In genomic region chr8:116756174-116756573, GRCm38 (mm10) we compare ENCODE assay signal across 13 mouse cellular contexts. TPM values are rescaled to one million over a fixed set of nuclear protein-coding genes. Genes with fewer than 3 reads are reported as not detected.
DNase-seq lines count a peak whose midpoint lies in the region; ATAC-seq and TF ChIP-seq lines count a peak whose summit lies in the region.
"Had no signal": no experiment of that assay in that cellular context is flagged by ENCODE, and none has a peak within 500 bp of the region (broad histone marks: within the 10 kb centered on the region; RNA-seq: fewer than 3 reads in every experiment).

No protein-coding gene starts in this region.

- no peak overlapping the region for H3K9ac ChIP-seq in CH12.LX (ENCODE audit: insufficient read depth, low read depth)
- H3K9ac ChIP-seq: embryonic facial prominence, embryonic 12.5 days; forebrain, embryonic 13.5 days; forebrain, embryonic 15.5 days; forebrain, postnatal 0 days had no signal

- no peak overlapping the region for H3K4me3 ChIP-seq in CH12.LX (replicated peaks in 1 of 3; ENCODE audit: low read depth in 2 of 3, low read length in 2 of 3, poor library complexity in 1 of 3)
- H3K4me3 ChIP-seq: embryonic facial prominence, embryonic 10.5 days; embryonic facial prominence, embryonic 12.5 days; forebrain, embryonic 13.5 days; forebrain, embryonic 15.5 days had no signal

- no peak for TF ChIP-seq RAD21 in CH12.LX (IDR thresholded peaks at IDR 0.05; ENCODE audit: low read depth, low read length)

- H3K36me3 ChIP-seq in CH12.LX (replicated peaks in 1 of 2; ENCODE audit: control insufficient read depth in 1 of 2, insufficient read depth in 1 of 2, low read length in 1 of 2) = no peaks in the 10 kb centered on the region
- H3K36me3 ChIP-seq: embryonic facial prominence, embryonic 10.5 days; embryonic facial prominence, embryonic 12.5 days; forebrain, embryonic 15.5 days had no signal

- no peaks in the 10 kb centered on the region for H3K27me3 ChIP-seq in CH12.LX (replicated peaks)
- H3K27me3 ChIP-seq: embryonic facial prominence, embryonic 12.5 days; forebrain, embryonic 13.5 days; forebrain, embryonic 15.5 days had no signal

- no peak for TF ChIP-seq EP300 in CH12.LX (IDR thresholded peaks at IDR 0.05; ENCODE audit: low read length)

- no peak overlapping the region for H3K4me2 ChIP-seq in CH12.LX (ENCODE audit: insufficient read depth, low read depth, poor library complexity, severe bottlenecking)
- H3K4me2 ChIP-seq: embryonic facial prominence, embryonic 12.5 days; forebrain, embryonic 13.5 days; forebrain, embryonic 15.5 days had no signal

- in situ Hi-C loops in CH12.LX (cut with MboI; ENCODE audit: low pct_ligation_motif_present, low pct_unique_long_range_greater_than_20kb, low sequenced_read_pairs) = loop anchor here (10.0 kb wide), 1 partner anchor 271 kb away; no protein-coding TSS in a partner anchor

- no peaks in the 10 kb centered on the region for H3K79me2 ChIP-seq in CH12.LX (replicated peaks; ENCODE audit: control insufficient read depth, extremely low read depth, insufficient read depth, poor library complexity, severe bottlenecking)

- H3K27ac ChIP-seq in CH12.LX (ENCODE audit: insufficient read depth, low read depth) = no peak overlapping the region
- H3K27ac ChIP-seq: embryonic facial prominence, embryonic 10.5 days; embryonic facial prominence, embryonic 12.5 days; forebrain, embryonic 13.5 days; forebrain, embryonic 15.5 days had no signal

- dilution Hi-C loops in CH12.LX (cut with MboI; ENCODE audit: extremely low pct_ligation_motif_present, extremely low pct_unique_long_range_greater_than_20kb, low sequenced_read_pairs) = no loop called here

- H3K4me1 ChIP-seq in CH12.LX (ENCODE audit: control insufficient read depth in 1 of 2, insufficient read depth in 2 of 2) = no peaks in the 10 kb centered on the region
- H3K4me1 ChIP-seq: embryonic facial prominence, embryonic 10.5 days; embryonic facial prominence, embryonic 12.5 days; forebrain, embryonic 13.5 days; forebrain, embryonic 15.5 days had no signal

- TF ChIP-seq POLR2A in CH12.LX (IDR thresholded peaks at IDR 0.05; ENCODE audit: low read depth, low read length) = no peak

- H3K9me3 ChIP-seq in CH12.LX (replicated peaks; ENCODE audit: low read length) = no peaks in the 10 kb centered on the region
- H3K9me3 ChIP-seq: embryonic facial prominence, embryonic 10.5 days; embryonic facial prominence, embryonic 12.5 days; forebrain, embryonic 13.5 days; forebrain, embryonic 15.5 days had no signal

- ATAC-seq in cerebellum, adult (ENCODE audit: insufficient number of reproducible peaks, low FRiP score, low TSS enrichment) = no peak
- ATAC-seq: forebrain, embryonic 13.5 days; forebrain, embryonic 15.5 days; forebrain, postnatal 0 days; Patski had no signal

- TF ChIP-seq CTCF in CH12.LX (conservative IDR thresholded peaks at IDR 0.05 in 1 of 2, IDR thresholded peaks at IDR 0.05 in 1 of 2; ENCODE audit: low read depth in 2 of 2, low read length in 2 of 2) = no peak

- peak; percentile 9 for DNase-seq in cerebellum, adult 11-12 months
- no peak for DNase-seq in cerebellum, adult 18-20 months
- DNase-seq in cerebellum, adult 9-11 months = peak; percentile 14
- no peak for DNase-seq in CH12.LX (ENCODE audit: extremely low read depth)
- no peak for DNase-seq in gastrocnemius, postnatal 10 days
- DNase-seq: adrenal gland, adult 8-10 months had no signal

TF ChIP-seq in CH12.LX, 34 proteins besides CTCF, POLR2A, EP300 and RAD21:
- TF ChIP-seq ZKSCAN1 (IDR thresholded peaks at IDR 0.05; ENCODE audit: borderline replicate concordance, low read depth, low read length) (peak; percentile 89), UBTF (IDR thresholded peaks at IDR 0.05; ENCODE audit: low read depth, low read length) (no peak)

RNA-seq across cellular contexts. Expression of gene Cdyl2, which starts 23.4 kb away (rescaled TPM):
- total RNA-seq in CH12.LX (2012; rRNA removed) = 6.7 and 9.4 TPM in 2 replicates
- total RNA-seq in CH12.LX (2014; rRNA removed) = 3.4 and 4.4 TPM in 2 replicates
- polyA plus RNA-seq in CH12.LX (2012; ENCODE audit: insufficient read length, low read depth) = 6.5 and 6.9 TPM in 2 replicates
- total RNA-seq in gastrocnemius, postnatal 10 days (2021) = 1 to 10 TPM; 5.5 to 6.5 TPM

Comparison
In these comparisons a context has a peak if more than half of its experiments do, and no peak if none do; other contexts are left out.
1. DNase-seq: peak in cerebellum, adult 11-12 months (single experiment) and cerebellum, adult 9-11 months (single experiment); none in cerebellum, adult 18-20 months (0 of 2), CH12.LX (single experiment) and gastrocnemius, postnatal 10 days (single experiment).